Mouse (Mus musculus) myocyte (in vitro differentiated cells): Measurements from ENCODE around the gene Specc1l.

ENCODE experiments used
- CEBPB ChIP-seq: IDR thresholded peaks from 2 replicates; pipeline ENCODE4 v1.6.1; 2011; ENCODE audit warnings: mild to moderate bottlenecking, moderate library complexity; ENCODE audit not compliant: poor library complexity, insufficient read depth, severe bottlenecking
- E2F4 ChIP-seq: IDR thresholded peaks from one replicate; pipeline ENCODE4 v1.6.1; 2011; ENCODE audit warnings: mild to moderate bottlenecking, control low read depth, moderate library complexity; ENCODE audit not compliant: insufficient read depth
- MAX ChIP-seq: IDR thresholded peaks from one replicate; pipeline ENCODE4 v1.6.1; 2011; ENCODE audit warnings: low read depth, mild to moderate bottlenecking, control low read depth
- MYOD1 ChIP-seq, 3 experiments: IDR thresholded peaks; one replicate each; pipeline ENCODE4 v1.6.1; 2011; ENCODE audit warnings: control low read depth in 2 of 3, low read depth in 2 of 3, mild to moderate bottlenecking in 2 of 3, moderate library complexity in 1 of 3; ENCODE audit not compliant: insufficient read length in 2 of 3, control insufficient read depth in 1 of 3
- MYOG ChIP-seq, 3 experiments: IDR thresholded peaks; one replicate each; pipeline ENCODE4 v1.6.1; 2011; ENCODE audit warnings: control low read depth in 2 of 3, low read depth in 2 of 3, mild to moderate bottlenecking in 2 of 3; ENCODE audit not compliant: insufficient read length in 2 of 3, control insufficient read depth in 1 of 3, insufficient read depth in 1 of 3
- POLR2A ChIP-seq: IDR thresholded peaks from one replicate; pipeline ENCODE4 v1.6.1; 2011; ENCODE audit warnings: low read depth, mild to moderate bottlenecking, control low read depth, moderate library complexity; ENCODE audit not compliant: insufficient read length
- POLR2AphosphoS2 ChIP-seq: IDR thresholded peaks from one replicate; pipeline ENCODE4 v1.6.1; 2011; ENCODE audit warnings: low read depth, control low read depth; ENCODE audit not compliant: insufficient read length
- SRF ChIP-seq: IDR thresholded peaks from one replicate; pipeline ENCODE4 v1.6.1; 2011; ENCODE audit warnings: low read depth; ENCODE audit not compliant: control insufficient read depth, insufficient read length
- TCF12 ChIP-seq: IDR thresholded peaks from one replicate; pipeline ENCODE4 v1.6.1; 2011; ENCODE audit warnings: mild to moderate bottlenecking, control low read depth; ENCODE audit not compliant: poor library complexity, insufficient read depth, severe bottlenecking
- TCF3 ChIP-seq: IDR thresholded peaks from one replicate; pipeline ENCODE4 v1.6.1; 2011; ENCODE audit warnings: low read depth, control low read depth; ENCODE audit not compliant: insufficient read length
- USF1 ChIP-seq: IDR thresholded peaks from one replicate; pipeline ENCODE4 v1.6.1; 2011; ENCODE audit warnings: low read depth, mild to moderate bottlenecking, control low read depth, moderate library complexity

DNA sequence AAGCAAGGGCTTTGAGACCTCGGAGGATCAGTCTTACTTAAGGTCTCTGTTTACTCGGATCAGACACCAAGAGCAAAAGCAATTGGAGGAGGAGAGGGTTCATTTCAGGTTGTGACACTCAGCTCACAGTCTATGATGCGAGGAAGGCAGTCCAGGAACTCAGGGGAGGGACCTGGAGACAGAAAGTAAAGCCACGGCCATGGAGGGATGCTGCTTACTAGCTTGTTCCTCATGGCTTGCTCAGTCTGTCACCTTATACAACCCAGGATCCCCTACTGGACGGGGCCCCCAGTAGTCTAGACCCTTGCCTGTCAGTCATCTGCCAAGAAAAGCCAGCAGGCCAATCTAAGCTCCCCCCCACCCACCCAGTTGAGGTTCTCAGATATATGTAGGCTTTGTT is 33.0 kb upstream of the Specc1l start:
- TF ChIP-seq MYOD1 (IDR thresholded peaks at IDR 0.05; ENCODE audit: control insufficient read depth in 1 of 3, insufficient read length in 2 of 3, low read depth in 2 of 3) (no peak), E2F4 (no peak), POLR2A (no peak), USF1 (no peak), SRF (no peak), TCF3 (no peak), MAX (no peak), TCF12 (no peak), MYOG (IDR thresholded peaks at IDR 0.05; ENCODE audit: control insufficient read depth in 1 of 3, insufficient read depth in 1 of 3, insufficient read length in 2 of 3, low read depth in 2 of 3) (no peak), CEBPB (no peak), POLR2AphosphoS2 (no peak)
